Mouse (Mus musculus) hindbrain, embryonic 11.5 days (tissue): ENCODE data around the gene Defb3. TPM values are rescaled to one million over a fixed set of nuclear protein-coding genes. Genes with fewer than 3 reads are reported as not detected.
"Not testable (repeated sequence)": the region's sequence is repeated elsewhere in the genome, so short reads cannot be mapped to it uniquely, and the experiment has no call there.

Experiments used
- ATAC-seq: fragments of 200-750 bp; cut with Nextera tagmentation; 2 replicates; pipeline ENCODE4 v1.8.0; 2017; ENCODE audit warnings: mild to moderate bottlenecking, moderate TSS enrichment, moderate library complexity; ENCODE audit not compliant: low FRiP score
- DNase-seq: peaks from one replicate; pipeline ENCODE4 v3.0.0-alpha.2; 2015; ENCODE audit warnings: low spot score
- H3K27ac ChIP-seq: fragments of 300-500 bp; sonication (generic); 2 replicates; pipeline ENCODE4 v1.5.1; 2014; ENCODE audit warnings: mild to moderate bottlenecking, low read depth, low read length
- H3K27me3 ChIP-seq: fragments of 300-500 bp; sonication (generic); 2 replicates; pipeline ENCODE4 v1.6.1; 2014; ENCODE audit warnings: mild to moderate bottlenecking, low read length, moderate library complexity, mixed read lengths; ENCODE audit not compliant: control insufficient read depth, insufficient read depth
- H3K36me3 ChIP-seq: fragments of 300-500 bp; sonication (generic); 2 replicates; pipeline ENCODE4 v1.6.1; 2014; ENCODE audit warnings: mild to moderate bottlenecking, low read length, moderate library complexity, mixed read lengths; ENCODE audit not compliant: control insufficient read depth, insufficient read depth
- H3K4me1 ChIP-seq: fragments of 300-500 bp; sonication (generic); replicated peaks from 2 replicates; pipeline ENCODE4 v1.6.1; 2014; ENCODE audit warnings: low read length, mixed read lengths; ENCODE audit not compliant: control insufficient read depth, insufficient read depth
- H3K4me2 ChIP-seq: fragments of 300-500 bp; sonication (generic); replicated peaks from 2 replicates; pipeline ENCODE4 v1.6.1; 2014; ENCODE audit warnings: mild to moderate bottlenecking, low read depth, low read length
- H3K4me3 ChIP-seq: fragments of 300-500 bp; sonication (generic); 2 replicates; pipeline ENCODE4 v1.5.1; 2014; ENCODE audit warnings: low read depth, low read length
- H3K9ac ChIP-seq: fragments of 300-500 bp; sonication (generic); 2 replicates; pipeline ENCODE4 v1.6.1; 2014; ENCODE audit warnings: low read depth, low read length
- H3K9me3 ChIP-seq: fragments of 300-500 bp; sonication (generic); 2 replicates; pipeline ENCODE4 v1.6.1; 2016; ENCODE audit warnings: low read length; ENCODE audit not compliant: control insufficient read depth
- WGBS: fragments of 180-500 bp; shearing (Covaris S2); extraction: QIAGEN DNeasy Blood & Tissue Kit; methylation state at CpG from one replicate; pipeline ENCODE4 v1.1.7; 2014; 5-methylcytosine and 5-hydroxymethylcytosine counted together
- polyA plus RNA-seq: library from polyadenylated mRNA; unstranded; fragments of >200 nt; fragmentation: Nextera tagmentation; extraction: Ambion mirVana; gene quantifications from 2 replicates; pipeline ENCODE4 v1.2.1, GENCODE M21; 2014

Gene Defb3
- not detected in 2 replicates for polyA plus RNA-seq

DNA sequence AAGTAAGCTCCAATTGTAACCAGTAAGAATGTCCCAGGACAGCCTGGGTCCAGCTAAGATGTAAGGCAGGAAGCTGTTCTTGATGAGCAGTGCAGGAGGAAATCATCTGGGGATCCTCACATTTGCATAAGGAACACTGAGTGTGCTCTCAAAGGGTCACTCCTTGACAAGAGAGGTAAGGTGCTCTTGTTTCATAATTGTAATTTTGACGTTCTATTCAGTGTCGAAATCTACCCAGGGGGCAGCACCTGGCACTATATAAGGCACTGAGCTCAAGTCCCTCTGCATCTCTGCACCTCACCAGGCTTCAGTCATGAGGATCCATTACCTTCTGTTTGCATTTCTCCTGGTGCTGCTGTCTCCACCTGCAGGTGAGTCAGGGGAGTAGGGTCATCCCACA lies at the start of gene Defb3:
Defb3 (plus strand) TSS at position 301 of the 400 bp plus-strand sequence.
- not testable (repeated sequence) for DNase-seq, H3K4me2 ChIP-seq, H3K4me1 ChIP-seq, H3K27me3 ChIP-seq, H3K9ac ChIP-seq, H3K27ac ChIP-seq, H3K4me3 ChIP-seq, H3K36me3 ChIP-seq, H3K9me3 ChIP-seq, ATAC-seq
- WGBS: 43% methylated on average over 1 of the region's 2 CpGs

DNA sequence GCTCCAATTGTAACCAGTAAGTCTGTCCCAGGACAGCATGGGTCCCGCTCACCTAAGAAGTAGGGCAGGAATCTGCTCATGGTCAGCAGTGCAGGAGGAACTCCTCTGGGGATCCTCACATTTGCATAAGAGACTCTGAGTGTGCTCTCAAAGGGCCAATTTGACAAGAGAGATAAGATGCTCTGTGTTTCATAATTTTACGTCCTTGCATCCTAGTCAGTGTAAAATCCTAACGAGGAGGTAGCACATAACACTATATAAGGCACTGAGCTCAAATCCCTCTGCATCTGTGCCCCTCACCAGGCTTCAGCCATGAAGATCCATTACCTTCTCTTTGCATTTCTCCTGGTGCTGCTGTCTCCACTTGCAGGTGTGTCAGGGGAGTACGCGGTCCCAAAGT lies 45.9 kb upstream of the Defb3 start, which contains the start of gene Defb5:
Defb5 (plus strand) TSS at position 301 of the 400 bp plus-strand sequence.
- Histone ChIP-seq H3K9me3 (no peaks in the 10 kb centered on the region), H3K27me3 (no peaks in the 10 kb centered on the region), H3K27ac (no peak within 1 kb of the TSS), H3K4me3 (no peak within 1 kb of the TSS), H3K36me3 (no peaks in the 10 kb centered on the region), H3K4me1 (no peaks in the 10 kb centered on the region), H3K4me2 (no peak within 1 kb of the TSS), H3K9ac (no peak within 1 kb of the TSS)
- ATAC-seq (no peak), DNase-seq (no peak)
- WGBS: 91% methylated on average over 5 of the region's 5 CpGs

- DNase-seq (no peak), ATAC-seq (no peak)
- Histone ChIP-seq H3K9ac (no peak overlapping the region), H3K27ac (no peak overlapping the region), H3K4me3 (no peak overlapping the region), H3K36me3 (no peaks in the 10 kb centered on the region), H3K9me3 (no peaks in the 10 kb centered on the region), H3K4me1 (no peaks in the 10 kb centered on the region), H3K4me2 (no peak overlapping the region), H3K27me3 (no peaks in the 10 kb centered on the region)
Measured at GRCm38 (mm10) chr8:19258136-19258535, 35.0 kb upstream of the Defb3 start.

- no peaks in the 10 kb centered on the region for H3K36me3 ChIP-seq
- H3K9me3 ChIP-seq: no peaks in the 10 kb centered on the region
- no peak for ATAC-seq
- H3K27ac ChIP-seq: no peak overlapping the region
- no peaks in the 10 kb centered on the region for H3K27me3 ChIP-seq
- H3K4me1 ChIP-seq: no peaks in the 10 kb centered on the region
- no peak overlapping the region for H3K4me2 ChIP-seq
- no peak overlapping the region for H3K9ac ChIP-seq
- 55% methylated on average over 3 of the region's 3 CpGs for WGBS
- DNase-seq: no peak
- no peak overlapping the region for H3K4me3 ChIP-seq
Measured at GRCm38 (mm10) chr8:19259667-19260066, 33.5 kb upstream of the Defb3 start.

GRCm38 (mm10) chr8:19298361-19298760 lies 5.2 kb downstream of the Defb3 start:
- not testable (repeated sequence) for H3K4me2 ChIP-seq, H3K9ac ChIP-seq, H3K4me3 ChIP-seq, H3K4me1 ChIP-seq, H3K36me3 ChIP-seq, ATAC-seq, H3K27ac ChIP-seq, DNase-seq, H3K27me3 ChIP-seq, H3K9me3 ChIP-seq
- WGBS: 64% methylated on average over 3 of the region's 3 CpGs

- DNase-seq (peak; percentile 29), ATAC-seq (no peak)
- no peaks in the 10 kb centered on the region for H3K27me3 ChIP-seq
- H3K9me3 ChIP-seq: no peaks in the 10 kb centered on the region
- H3K36me3 ChIP-seq: no peaks in the 10 kb centered on the region
- H3K9ac ChIP-seq: no peak overlapping the region
- H3K27ac ChIP-seq: no peak overlapping the region
- no peaks in the 10 kb centered on the region for H3K4me1 ChIP-seq
- WGBS: 12% methylated on average over 3 of the region's 3 CpGs
- H3K4me2 ChIP-seq: no peak overlapping the region
- no peak overlapping the region for H3K4me3 ChIP-seq
Measured at GRCm38 (mm10) chr8:19331836-19332235, 38.7 kb downstream of the Defb3 start.

Other genes with a start within 250 kb of the Defb3 start
- not detected in 2 replicates for gene Defb39, start 228.6 kb upstream of the Defb3 start, polyA plus RNA-seq
- not detected in 2 replicates for gene Defb12, start 178.5 kb upstream of the Defb3 start, polyA plus RNA-seq
- not detected in 2 replicates for gene Defb34, start 169.6 kb upstream of the Defb3 start, polyA plus RNA-seq
- not detected in 2 replicates for gene Gm45826, start 152.6 kb upstream of the Defb3 start, polyA plus RNA-seq
- gene Defb14, start 99.0 kb upstream of the Defb3 start, polyA plus RNA-seq: not detected in 2 replicates
- not detected in 2 replicates for gene Defb4, start 94.7 kb upstream of the Defb3 start, polyA plus RNA-seq
- not detected in 2 replicates for gene Defb6, start 67.9 kb upstream of the Defb3 start, polyA plus RNA-seq
- not detected in 2 replicates for gene Defb46, start 53.4 kb upstream of the Defb3 start, polyA plus RNA-seq
- not detected in 2 replicates for gene Defb5, start 45.8 kb upstream of the Defb3 start, polyA plus RNA-seq
- not detected in 2 replicates for gene Defb8, start 154.2 kb downstream of the Defb3 start, polyA plus RNA-seq
- not detected in 2 replicates for gene Defb7, start 201.7 kb downstream of the Defb3 start, polyA plus RNA-seq